Mouse (Mus musculus): ENCODE results near the gene Gnmt.
"Not testable (repeated sequence)": the region's sequence is repeated elsewhere in the genome, so short reads cannot be mapped to it uniquely, and the experiment has no call there.

The Gnmt gene

DNA sequence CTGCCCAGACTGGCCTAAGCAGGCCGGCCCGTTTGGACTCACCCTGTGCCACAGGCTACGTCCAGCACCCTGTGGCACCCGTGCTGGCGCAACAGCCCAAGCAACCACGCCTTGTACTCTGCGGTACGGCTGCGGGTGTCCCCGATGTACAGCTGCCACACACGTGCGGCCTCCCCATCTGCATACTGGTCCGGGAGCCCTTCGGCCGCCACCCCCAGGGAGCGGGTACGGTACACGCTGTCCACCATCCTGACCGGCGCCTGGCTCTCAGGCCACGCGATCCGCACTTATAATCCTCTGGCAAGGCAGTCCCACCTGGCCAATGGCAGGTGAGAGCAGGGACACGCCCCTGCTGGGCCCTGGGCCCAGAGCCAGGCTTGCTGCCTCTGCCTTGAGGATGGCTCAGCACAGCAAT is at the start of gene Gnmt:
Gene Gnmt (minus strand): TSS at position 265 of the 415 bp plus-strand sequence.
- in situ Hi-C loops (cut with MboI; ENCODE audit: unreplicated experiment in 2 of 2), result no loop called here

DNA sequence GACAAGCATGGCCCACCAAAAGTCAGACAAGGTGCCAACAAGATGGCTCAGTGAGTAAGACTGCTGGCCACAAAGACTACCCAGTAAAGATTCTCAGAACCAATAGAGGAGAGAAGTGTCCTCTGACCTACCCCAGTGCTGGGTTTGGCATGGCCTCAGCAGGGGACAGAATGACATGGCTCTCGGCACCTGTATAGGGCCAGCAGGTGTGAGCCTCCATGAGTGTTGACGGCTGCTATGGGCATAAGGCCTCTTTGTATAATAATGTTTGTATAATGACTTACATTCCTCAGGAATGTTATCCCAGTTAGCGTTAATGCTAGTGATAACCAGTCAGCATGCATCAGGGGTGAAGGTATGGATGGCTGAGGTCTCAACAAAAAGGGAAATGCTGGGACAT is 47.1 kb upstream of the Gnmt start:
- in situ Hi-C loops (cut with MboI; ENCODE audit: unreplicated experiment in 2 of 2), result loop anchor here in 1 of 2 experiments (10.0 kb wide), 1 partner anchor 131 kb away; the partner anchor contains the start of genes Klc4 and Mrpl2

DNA sequence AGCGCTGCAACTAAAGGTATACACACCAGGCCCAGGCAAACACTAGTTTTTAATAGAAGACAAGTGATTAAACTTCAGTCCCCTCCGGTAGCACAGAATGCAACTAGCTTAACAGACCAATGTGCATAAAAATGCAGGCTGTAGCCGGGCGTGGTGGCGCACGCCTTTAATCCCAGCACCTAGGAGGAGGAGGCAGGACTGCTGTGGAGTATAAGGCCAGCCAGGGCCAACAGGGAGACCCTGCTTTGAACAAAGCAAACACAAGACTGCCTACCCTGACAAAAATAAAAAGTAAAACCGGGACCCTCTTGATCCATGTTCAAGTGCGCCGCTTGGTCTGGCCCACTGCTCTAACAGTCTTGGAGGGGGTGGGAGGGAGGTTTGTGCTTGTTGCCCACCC is 46.1 kb upstream of the Gnmt start:
- in situ Hi-C loops (cut with MboI; ENCODE audit: unreplicated experiment in 2 of 2), result loop anchor here in 1 of 2 experiments (10.0 kb wide), 1 partner anchor 130 kb away; the partner anchor contains the start of genes Klc4 and Mrpl2

DNA sequence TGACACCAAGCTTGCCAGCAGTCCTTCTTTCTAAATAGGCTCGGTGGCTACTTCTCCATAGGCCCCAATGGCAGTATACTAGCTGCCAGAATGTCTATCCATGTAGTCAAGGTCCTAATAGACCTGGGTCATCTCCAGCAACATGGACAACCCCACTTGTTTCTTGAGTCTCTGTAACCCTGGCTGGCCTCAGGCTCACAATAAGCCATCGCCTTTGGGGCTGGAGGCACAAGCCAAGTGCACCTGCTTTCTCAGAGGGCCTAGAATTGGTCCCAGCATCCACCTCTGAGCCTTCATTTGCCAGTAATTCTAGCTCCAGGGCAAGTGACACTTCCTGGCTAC is 45.1 kb upstream of the Gnmt start:
- in situ Hi-C loops (cut with MboI; ENCODE audit: unreplicated experiment in 2 of 2), result loop anchor here (5.0 to 10.0 kb wide), 2 partner anchors 37 to 129 kb away; partner anchors contain the start of genes Klc4 (in 1 of the 2) and Mrpl2 (in 1 of the 2)

DNA sequence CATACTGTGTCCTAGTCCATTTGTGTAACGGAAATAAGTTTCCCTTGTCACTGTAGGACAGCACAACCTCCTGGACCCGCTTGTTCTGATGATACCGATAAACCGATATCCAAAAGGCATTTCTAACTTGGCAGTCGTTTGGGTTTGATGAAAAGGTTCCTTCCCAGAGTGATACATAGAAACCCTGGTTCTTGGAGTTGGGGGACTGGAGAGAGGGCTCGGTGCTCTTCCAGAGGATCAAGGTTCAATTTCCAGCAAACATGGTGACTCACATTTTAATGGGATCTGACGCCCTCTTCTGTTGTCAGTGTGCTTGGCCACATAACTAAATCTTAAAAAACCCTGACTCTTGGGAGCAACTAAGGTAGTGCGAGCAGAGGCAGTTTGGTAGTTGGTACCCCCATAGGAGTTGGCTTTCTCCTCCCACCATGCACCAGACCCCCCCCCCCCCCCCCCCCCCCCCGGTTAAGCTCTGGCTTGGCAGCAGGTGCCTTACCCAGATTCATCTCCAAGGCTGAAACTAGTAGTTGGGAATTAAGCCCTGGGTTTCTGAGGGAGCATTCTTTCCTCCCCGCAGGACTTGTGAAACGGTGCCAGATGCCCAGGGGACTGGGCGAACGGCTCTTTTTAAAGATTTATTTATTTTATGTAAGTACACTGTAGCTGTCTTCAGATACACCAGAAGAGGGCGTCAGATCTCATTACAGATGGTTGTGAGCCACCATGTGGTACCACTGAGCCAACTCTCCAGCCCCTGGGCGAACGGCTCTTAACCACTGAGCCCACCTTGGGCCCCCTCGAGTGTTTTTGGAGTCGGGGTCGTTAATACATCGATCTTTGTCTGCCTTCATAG is 44.5 kb upstream of the Gnmt start:
- in situ Hi-C loops (cut with MboI; ENCODE audit: unreplicated experiment in 2 of 2), result loop anchor here (5.0 to 10.0 kb wide), 2 partner anchors 36 to 129 kb away; partner anchors contain the start of genes Klc4 (in 1 of the 2) and Mrpl2 (in 1 of the 2)

DNA sequence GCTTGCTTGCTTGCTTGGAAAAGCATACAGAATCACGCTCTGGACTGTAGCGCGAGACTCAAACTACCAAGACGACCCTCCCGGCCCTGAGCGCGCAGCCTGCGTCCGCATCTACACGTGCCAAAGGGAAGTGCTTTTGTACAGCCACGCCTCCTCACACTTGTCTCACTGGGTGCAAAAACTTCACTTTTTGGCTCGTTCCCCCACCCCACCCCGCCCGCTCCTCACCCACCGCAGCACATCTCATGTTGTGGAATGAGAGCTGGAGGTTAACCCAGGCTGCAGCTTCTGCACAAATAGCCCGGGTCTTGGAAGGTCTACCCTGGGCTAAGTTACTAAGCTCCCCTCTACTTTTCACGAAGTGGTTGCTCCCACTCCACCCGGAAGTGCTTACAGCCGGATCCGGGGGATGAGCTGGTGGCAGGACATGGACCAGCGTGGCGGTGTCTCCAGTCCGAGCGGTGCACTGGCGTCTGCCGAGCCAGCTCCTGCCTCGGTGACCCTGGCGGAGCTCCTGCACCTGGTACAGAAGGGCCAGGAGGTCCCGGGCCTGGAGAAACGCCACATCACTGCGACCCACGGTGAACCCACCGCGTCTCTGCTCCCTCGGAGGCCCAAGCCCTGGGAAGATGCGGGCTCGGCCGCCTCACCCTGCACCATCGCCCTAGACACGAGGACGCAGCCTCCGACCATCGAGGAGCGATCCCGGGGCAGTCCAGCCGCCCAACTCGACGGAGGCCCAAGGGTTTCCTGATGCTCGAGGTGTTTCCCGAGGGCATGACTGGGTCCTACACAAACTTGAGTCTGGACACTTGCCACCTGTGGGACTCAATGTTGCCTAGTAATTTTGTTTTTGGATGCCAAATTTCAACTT is 43.7 kb upstream of the Gnmt start, which contains the start of gene 2310039H08Rik:
Gene 2310039H08Rik (plus strand): TSS at position 232 of the 874 bp plus-strand sequence.
- in situ Hi-C loops (cut with MboI; ENCODE audit: unreplicated experiment in 2 of 2), result loop anchor here (5.0 to 10.0 kb wide), 2 partner anchors 35 to 128 kb away; partner anchors contain the start of genes Klc4 (in 1 of the 2) and Mrpl2 (in 1 of the 2)

DNA sequence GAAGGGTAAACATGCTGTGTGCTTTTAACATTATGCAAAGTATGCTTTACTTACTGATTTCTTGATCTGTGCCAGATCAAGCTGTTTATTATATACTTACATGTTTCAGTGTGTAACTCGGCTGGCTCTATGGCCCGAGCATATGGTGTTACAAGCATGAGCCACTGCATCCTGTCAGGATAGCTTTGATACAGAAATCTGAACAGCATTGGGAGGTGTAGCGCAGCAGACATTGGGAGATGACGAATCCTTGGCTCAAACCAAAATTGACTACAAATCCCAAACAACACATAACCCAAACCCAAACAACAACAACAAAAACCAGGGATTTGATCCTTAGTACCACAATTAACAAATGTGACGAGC is 43.1 kb upstream of the Gnmt start:
- in situ Hi-C loops (cut with MboI; ENCODE audit: unreplicated experiment in 2 of 2), result loop anchor here (5.0 to 10.0 kb wide), 2 partner anchors 35 to 127 kb away; partner anchors contain the start of genes Klc4 (in 1 of the 2) and Mrpl2 (in 1 of the 2)

DNA sequence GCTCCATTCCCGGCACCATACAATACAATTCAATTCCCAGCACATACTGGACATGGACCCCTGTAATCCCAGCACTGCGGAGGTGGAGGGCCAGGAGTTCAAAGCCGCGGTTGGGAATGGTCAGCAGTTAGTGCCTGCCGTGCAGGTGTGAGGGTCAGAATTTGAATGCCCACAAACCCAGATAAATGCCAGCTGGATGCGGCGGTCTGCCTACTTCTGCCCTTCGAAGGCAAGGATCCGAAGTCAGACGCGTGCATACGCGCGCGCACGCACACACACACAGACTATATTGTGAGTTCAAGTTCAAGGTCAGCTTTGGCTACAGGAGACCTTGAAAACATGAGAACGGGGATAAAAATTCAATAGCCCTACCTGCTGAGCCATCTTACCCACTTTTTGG is 42.6 kb upstream of the Gnmt start:
- in situ Hi-C loops (cut with MboI; ENCODE audit: unreplicated experiment in 2 of 2), result loop anchor here (5.0 to 10.0 kb wide), 2 partner anchors 34 to 127 kb away; partner anchors contain the start of genes Klc4 (in 1 of the 2) and Mrpl2 (in 1 of the 2)

DNA sequence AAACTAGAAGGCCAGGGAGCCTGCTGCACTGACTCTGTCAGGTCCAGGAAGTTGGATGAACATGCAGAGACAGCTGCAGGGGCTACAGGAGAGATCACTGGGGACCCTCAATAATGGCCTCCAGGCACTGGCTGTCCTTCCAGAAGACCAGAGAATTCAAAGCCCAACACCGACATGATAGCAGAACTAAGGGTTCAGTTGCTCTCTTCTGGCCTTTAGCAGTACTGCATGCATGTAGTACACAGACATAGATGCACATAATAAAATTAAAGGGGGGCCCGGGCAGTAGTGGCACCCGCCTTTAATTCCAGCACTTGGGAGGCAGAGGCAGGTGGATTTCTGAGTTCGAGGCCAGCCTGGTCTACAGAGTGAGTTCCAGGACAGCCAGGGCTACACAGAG is 42.1 kb upstream of the Gnmt start:
- in situ Hi-C loops (cut with MboI; ENCODE audit: unreplicated experiment in 2 of 2), result loop anchor here (5.0 to 10.0 kb wide), 2 partner anchors 34 to 126 kb away; partner anchors contain the start of genes Klc4 (in 1 of the 2) and Mrpl2 (in 1 of the 2)

DNA sequence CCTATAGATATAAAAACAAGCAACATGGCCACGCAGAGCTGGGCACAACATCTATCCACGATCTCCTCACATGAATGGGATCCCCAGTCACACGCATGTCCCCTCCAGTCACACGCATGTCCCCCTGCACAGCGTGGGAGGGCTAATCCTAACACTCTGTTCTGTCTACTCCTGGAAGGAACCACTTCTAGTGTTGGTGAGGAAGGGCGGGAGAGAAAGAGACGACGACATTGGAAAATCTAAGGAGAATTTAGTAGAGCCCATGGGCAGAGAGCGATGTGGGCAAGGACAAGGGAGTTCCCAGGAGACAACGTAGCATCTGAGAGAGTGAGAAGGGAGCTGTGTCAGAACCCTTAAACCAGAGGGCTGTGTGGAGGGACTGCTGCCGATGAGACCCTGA is 41.6 kb upstream of the Gnmt start:
- in situ Hi-C loops (cut with MboI; ENCODE audit: unreplicated experiment in 2 of 2), result loop anchor here (5.0 to 10.0 kb wide), 2 partner anchors 33 to 126 kb away; partner anchors contain the start of genes Klc4 (in 1 of the 2) and Mrpl2 (in 1 of the 2)

DNA sequence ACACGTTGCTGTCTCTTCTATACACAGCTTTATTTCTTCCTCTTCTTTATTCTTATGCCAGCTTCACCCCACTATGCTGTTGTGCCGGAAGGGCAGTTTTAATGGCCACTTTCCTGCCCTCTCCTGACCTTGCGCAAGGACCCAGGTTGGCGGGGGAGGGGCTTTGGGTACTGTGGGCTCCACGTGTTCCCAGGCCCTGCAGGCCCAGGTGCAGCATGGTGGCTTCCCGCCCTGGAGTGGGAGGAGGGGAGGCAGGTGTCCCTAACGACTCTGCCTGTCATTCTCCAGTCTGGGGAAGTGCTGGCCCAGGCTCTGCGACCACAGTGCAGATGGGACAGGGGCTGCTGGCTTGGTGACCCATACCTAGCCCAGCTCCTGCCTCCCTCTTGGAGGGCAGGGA is 38.9 kb upstream of the Gnmt start:
- in situ Hi-C loops (cut with MboI; ENCODE audit: unreplicated experiment in 2 of 2), result no loop called here

DNA sequence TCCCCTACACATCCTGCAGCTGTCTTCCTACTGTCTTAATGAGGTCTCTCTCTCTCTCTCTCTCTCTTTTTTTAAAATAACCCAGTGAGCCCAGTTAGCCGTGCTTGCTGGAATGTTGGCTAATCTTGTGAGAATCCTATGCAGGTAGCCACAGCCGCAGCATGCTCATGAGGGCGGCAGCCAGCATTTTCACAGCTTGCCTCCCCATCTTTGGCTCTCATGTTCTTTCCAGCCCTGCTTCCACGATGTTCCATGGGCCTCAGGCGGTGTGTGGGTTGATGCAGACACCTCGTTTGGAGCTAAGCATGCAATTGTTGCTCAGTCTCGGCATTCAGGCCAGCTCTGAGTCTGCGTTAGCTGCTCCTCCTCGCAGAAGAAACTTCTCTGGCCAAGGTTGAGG is 35.9 kb upstream of the Gnmt start:
- in situ Hi-C loops (cut with MboI; ENCODE audit: unreplicated experiment in 2 of 2), result not testable (repeated sequence)

DNA sequence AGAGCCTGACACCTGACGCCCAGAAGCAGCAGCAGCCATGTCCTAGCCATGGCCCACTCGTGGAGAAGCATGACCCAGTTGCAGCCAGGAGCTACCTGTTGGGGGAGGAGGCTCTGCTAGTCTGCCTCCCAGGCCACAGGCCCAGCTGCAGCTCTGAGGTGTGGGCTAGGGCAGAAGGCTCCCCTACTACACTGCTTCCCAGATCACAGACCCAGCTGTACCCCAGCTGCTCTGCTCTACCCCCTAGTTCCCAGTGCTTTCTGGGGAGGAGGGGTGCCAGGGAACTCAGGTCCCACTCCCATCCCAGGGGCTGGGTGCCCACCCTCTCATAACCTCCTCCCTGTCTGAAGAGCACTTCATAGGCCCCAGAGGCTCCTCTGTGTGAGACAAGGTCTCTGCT is 34.6 kb upstream of the Gnmt start, which contains the start of gene Ptcra:
Gene Ptcra (minus strand): TSS at position 169 of the 400 bp plus-strand sequence.
- in situ Hi-C loops (cut with MboI; ENCODE audit: unreplicated experiment in 2 of 2), result no loop called here

DNA sequence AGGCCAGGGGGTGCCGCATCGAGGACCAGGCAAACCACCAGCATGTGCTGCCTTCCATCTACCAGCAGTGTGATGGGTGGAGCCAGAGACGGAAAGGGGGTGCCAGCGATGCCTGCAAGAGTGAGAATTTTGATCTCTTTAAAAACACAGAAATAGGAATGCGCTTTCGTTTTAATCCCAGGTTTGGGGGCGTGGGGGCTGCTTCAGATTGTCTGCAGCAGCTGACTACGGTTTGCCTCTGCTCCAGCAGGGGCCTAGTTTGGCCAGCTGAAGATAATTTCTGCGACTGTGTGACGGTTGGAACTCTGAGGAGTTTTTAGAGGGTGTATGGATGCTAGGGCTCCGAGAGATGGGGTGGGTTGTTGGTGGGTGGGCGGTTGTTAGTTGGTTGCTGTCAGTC is 29.8 kb upstream of the Gnmt start:
- in situ Hi-C loops (cut with MboI; ENCODE audit: unreplicated experiment in 2 of 2), result no loop called here

DNA sequence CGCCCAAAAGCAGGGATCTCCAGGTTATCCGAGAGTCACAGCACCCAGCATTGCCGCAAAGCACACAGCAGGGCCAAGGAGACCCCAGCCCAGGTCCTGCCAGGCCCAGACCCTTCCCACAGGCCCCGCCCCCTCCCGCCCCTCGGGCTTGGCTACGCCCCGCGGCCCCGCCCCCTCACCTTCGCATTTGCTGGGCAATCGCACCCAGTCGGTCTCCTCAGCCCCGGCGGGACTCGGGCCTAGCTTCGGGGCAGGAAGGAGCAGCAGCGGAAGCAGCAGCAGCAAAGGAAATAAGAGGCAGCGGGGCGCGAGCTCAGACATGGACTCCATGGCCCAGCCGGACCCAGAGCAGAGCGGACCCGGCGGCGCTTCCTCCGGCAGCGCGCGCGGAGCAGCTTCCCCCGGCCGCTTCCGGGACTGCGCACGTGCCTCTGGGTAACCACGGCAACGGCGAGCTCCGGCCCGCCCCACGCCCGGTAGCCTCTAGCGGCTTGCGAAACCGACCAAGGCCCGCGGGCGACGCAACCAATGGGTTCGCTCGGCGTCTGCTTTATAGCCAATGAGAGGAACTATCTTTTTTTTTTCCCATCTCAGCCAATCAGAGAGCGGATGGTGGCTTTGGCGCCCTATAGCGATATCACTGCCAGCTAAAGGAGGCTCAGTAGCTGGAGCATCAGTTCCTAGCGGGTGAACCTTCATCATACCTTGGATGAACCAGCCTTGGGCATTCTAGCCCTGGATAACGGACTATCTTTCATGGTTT is 23.0 kb upstream of the Gnmt start, which contains the start of gene Cnpy3:
Gene Cnpy3 (minus strand): TSS at position 421 of the 763 bp plus-strand sequence.
- in situ Hi-C loops (cut with MboI; ENCODE audit: unreplicated experiment in 2 of 2), result no loop called here

DNA sequence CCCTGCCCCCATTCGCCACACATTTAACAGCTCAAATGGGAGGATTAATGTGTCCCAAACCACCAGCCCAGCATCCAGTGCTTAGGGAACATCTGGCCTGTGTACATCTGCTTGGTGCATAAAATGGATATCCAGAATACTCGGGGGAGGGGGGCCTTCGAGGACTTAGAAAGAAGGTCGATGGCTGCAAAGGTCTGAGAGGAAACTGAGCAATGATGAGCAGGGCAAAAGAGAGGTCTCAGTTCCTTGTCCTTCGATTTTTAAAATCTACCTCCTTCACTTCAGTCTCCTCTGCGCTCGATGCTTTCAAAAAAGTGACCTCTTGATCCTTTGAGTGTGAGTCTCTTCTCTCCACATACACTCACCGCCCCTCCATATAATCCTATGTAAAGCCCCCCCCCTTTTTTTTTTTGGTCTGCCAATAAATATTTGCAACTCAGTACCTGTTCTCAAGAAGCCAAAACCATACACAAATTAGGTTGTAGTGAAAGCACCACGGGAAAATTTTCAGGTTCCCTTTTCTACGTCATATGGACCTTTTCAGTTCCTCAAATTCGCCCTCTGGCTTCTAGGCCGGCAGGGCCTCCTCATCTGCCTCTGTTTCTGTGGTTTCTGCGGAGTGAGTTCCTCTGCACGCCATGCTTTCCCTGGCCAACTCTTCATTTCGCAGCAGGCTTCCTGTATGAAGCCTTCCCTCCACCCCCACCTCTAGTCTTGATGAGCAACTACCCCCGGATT is 22.3 kb upstream of the Gnmt start:
- in situ Hi-C loops (cut with MboI; ENCODE audit: unreplicated experiment in 2 of 2), result no loop called here

DNA sequence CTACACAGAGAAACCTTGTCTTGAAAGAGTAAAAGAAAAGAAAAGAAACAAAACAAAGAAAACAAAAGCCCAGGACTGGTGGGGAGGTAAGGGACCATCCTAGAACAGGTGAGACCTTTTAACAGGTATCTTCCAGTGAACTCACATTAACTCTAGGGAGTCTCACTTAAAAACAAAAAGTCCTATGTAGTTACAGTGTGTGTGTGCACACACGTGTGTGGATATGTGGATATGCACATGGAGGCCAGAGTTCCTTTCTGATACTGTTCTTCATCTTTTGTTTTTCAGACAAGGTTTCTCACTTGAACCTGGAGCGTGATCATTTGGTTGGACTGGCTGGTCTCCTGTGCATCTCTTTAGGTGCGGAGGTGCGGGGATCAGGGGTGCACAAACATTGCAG is 21.6 kb upstream of the Gnmt start:
- in situ Hi-C loops (cut with MboI; ENCODE audit: unreplicated experiment in 2 of 2), result no loop called here

DNA sequence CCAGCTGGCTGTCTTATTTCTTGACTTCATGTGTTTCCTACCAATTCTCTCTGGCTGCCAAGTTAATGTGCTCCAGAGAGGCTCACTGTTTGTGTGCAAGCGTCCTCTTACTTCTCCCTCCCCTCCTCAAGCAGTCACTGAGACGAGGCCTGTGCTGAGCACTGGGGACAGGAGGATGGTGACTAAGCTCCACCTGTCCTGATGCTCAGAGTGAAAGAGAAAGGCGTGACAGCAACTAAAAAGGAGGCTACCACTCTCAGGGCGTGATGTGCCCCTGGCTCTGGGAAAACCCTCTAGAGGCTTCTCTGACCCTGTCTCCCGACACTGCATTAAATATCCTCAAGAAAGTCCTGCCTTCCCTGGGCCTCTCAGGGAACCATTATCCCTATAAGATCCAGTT is 20.3 kb upstream of the Gnmt start:
- in situ Hi-C loops (cut with MboI; ENCODE audit: unreplicated experiment in 2 of 2), result no loop called here

DNA sequence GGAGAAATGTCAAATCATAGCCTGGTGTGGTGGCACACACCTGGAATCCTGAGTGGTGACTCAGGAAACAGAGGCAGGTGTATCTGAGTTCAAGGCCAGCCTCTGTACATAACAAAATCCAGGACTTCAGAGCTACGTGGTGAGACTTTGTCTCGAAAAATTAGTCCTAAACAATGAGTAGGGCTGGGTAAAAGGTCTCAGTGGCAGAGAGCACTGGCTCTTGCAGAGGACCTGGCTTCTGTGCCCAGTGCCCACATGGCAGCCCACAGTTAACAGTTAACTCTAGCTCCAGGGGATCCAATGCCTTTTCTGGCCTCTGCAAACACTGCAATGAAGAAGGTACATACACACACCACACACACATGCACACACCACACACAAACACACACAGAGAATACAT is 18.8 kb upstream of the Gnmt start:
- in situ Hi-C loops (cut with MboI; ENCODE audit: unreplicated experiment in 2 of 2), result no loop called here

Measured in v-Abl transformed pro-B cells (cell line).